Mouse (Mus musculus) kidney, postnatal 36 days (tissue): ENCODE data around the gene Gm853.

Source experiments
- DNase-seq, 2 experiments: peaks; one replicate each; pipeline ENCODE4 v3.0.0; 2021 to 2022; ENCODE audit warnings: mixed read lengths in 2 of 2

Gm853 gene

DNA sequence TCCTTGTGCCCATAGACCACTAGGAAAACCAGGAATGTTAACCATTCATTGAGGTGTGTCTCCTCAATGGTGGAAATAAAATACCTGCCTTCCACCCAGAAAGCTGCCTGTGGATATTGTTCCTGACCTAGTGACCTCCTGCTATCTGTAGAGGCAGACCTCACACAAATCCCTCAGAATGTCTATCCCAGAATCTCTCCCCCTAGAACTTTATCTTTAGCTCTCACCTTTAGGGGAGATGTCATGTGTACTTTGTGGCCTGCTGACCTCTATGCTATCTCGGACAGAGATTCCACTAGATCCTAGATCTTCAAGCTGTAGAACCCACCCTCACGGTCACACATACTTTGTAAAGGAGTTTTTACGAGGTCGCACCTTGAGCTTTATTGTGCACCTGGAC lies 9.0 kb downstream of the Gm853 start:
- no peak for DNase-seq

GRCm38 (mm10) chr4:130212421-130212820 lies 9.8 kb downstream of the Gm853 start:
- no peak for DNase-seq

- DNase-seq = no peak
These were observed 10.3 kb downstream of the Gm853 start for GRCm38 (mm10) chr4:130211870-130212269.

DNA sequence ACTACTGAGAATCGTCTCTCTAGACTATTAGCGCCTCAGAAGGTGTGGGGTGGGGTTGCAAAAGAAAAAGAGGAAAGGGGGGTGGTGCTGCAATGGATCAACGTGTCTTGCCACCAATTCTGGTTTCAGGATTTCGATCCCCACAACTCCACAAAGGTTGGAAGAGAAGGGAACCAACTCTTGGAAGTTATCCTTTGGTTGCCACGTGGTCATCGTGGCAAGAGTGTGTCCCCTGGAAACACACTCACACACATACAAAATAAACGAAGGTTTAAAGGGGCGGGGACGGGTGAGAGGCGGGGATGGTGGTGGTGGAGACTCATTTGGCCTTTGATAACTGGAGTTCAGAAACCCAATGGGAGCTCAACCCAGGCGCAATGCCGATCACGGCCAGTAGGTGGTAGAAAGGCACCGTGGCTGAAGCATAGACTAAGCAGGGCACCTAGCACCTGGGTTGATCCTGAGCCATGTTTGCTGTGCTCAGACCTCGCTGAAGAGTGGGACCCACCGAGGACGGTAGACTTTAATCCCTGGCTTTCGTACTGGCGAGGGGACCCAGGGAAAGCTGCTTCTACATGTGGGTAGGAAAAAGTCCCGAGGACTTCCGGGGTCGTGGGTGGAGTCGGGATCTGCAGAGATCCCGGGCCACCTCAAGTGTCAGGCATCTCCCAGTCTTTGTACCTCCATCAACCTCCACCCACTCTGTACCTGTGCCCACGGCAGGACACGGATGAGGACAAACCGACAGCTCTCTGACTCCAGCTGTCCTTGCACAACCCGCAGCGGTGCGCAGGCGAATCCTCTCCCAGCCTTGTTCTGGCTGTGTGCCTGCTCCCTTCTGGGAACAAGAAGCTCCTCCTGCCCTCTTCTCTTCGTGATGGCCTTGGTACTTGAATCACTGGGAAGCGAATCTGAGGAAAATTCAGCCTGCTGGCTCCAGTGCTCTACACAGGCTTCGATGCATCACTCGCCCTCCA lies 23.2 kb downstream of the Gm853 start:
- DNase-seq = peak; percentile 88 to 97

GRCm38 (mm10) chr4:130196542-130196941 lies 25.7 kb downstream of the Gm853 start:
- no peak for DNase-seq

DNA sequence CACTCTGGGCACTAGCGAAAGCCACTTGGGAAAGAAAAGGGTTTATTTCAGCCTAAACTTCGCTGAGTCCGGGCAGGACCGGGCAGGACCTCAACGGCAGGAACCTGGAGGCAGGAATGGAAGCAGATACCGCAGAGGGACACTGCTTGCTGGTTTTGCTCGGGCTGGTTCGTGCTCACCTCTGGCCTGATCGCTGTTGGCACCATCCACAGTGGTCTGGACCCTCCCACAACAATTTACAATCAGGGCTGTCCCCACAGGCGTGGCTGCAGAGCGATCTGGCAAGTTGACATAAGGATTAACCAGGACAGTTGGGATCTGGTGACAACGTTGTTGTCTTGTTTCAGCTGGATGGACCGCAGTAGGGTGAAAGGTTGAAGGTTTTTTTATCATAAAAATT lies 26.3 kb downstream of the Gm853 start:
- no peak for DNase-seq

GRCm38 (mm10) chr4:130192266-130192665 lies 29.9 kb downstream of the Gm853 start:
- DNase-seq = peak; percentile 47 to 74

DNA sequence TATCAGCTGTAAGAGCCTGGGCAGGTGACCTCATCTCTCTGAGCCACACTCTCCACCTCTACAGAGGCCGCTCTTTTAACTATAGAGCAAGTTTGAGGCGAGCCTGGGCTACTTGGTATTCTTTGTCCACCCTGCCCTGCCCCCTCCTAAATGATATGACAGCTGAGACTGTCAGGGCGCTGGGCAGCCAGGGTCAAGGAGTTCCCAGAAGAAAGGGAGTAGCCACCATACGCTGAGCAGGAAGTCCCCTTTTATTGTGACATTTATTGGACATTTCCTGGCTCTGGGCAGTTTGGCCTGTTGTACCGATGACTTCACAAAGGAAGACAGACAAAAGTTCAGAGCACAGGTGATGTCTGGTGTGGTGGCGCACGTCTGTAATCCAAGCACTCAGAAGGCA lies 32.6 kb downstream of the Gm853 start:
- peak in 1 of 2 experiments; percentile 47 for DNase-seq

DNA sequence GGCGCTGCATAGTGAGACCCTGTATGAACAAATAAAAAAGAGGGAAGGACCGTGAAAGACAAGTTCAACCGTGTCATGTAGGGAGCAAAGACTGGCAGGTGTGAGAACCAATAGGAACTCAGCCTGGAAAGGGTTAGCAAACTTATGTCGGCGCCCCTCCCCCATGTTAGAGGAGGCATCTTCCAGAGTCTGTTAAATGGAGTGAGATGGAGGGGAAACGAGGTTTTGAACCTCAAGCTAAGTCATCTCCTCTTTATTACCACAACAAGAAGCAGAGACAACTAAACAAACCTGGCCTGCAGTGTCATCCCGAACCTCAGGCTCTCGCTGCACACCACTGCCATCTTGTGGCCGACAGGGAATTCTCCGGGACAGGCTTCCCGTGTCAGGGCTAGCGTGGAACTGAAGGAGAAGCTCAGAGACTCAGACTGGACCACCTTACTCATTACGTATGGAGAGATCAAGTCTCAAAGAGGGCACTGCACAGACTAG lies 33.3 kb downstream of the Gm853 start:
- peak; percentile 84 to 92 for DNase-seq

- DNase-seq = no peak
These were observed 35.3 kb downstream of the Gm853 start for GRCm38 (mm10) chr4:130186891-130187290.

DNA sequence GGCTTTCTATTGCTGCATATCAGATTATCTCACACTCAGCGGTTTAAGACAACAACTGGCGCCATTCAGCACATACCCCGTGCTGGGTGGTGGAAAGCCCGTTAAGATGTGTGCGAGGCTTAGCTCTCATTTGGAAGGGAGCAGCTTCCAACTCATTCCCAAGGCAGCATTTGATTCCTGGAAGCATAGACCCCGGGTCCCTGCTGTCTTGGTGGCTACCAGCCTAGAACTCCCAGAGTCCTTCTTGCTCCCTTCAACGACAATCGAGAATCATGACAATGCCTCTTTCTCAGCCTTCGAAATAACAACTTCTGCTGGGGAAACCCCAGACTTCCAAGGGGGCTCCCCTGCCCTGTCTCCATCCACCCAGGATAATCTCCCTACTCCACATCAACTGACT lies 35.8 kb downstream of the Gm853 start:
- no peak for DNase-seq

- peak in 1 of 2 experiments; percentile 49 for DNase-seq
These were observed 38.3 kb downstream of the Gm853 start for GRCm38 (mm10) chr4:130183879-130184278.

DNA sequence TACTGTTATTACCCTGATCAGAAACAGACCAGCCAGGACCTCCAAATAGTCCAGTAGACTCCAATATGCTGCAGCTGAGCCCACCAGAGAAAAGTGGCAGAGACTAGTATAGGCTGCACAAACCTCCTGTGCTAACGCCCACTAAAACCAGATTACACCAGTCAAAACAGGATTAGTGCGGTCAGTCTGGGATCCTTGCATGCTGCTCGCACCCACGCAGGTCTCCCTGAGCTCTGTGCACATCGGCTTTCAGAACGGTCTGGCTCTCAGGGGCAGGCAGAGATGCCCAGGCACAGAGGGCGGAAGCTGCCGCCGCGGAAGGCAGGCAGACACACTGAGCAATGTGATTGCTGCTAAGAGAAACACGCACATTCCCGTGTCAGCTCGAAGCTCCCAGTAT lies 39.2 kb downstream of the Gm853 start:
- no peak for DNase-seq

DNA sequence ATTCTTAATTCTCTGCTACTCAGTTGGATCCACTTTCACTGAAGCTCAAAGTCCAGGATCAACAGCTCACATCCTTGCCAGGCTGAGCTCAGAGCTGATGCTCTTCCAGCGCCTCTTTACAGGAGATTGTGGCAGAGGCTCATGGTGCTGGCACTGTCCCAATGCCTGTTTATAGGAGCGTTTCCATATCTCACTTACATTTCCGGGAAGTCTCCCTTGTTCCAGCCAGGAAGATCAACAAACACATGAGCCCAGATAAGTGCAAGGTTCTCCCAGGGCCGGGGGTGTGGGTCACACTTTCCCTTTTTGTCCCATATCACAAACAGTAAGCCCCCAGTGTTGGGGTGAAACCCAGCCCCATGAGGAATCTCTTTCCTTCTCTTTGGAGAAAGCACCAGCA lies 40.3 kb downstream of the Gm853 start:
- peak; percentile 61 to 62 for DNase-seq

GRCm38 (mm10) chr4:130180909-130181602 lies 41.1 kb downstream of the Gm853 start:
- DNase-seq = no peak

GRCm38 (mm10) chr4:130179876-130180275 lies 42.3 kb downstream of the Gm853 start:
- no peak for DNase-seq

GRCm38 (mm10) chr4:130177536-130177935 lies 44.7 kb downstream of the Gm853 start:
- peak in 1 of 2 experiments; percentile 43 for DNase-seq

- peak; percentile 68 to 83 for DNase-seq
These were observed 45.1 kb downstream of the Gm853 start for GRCm38 (mm10) chr4:130177087-130177486.

DNA sequence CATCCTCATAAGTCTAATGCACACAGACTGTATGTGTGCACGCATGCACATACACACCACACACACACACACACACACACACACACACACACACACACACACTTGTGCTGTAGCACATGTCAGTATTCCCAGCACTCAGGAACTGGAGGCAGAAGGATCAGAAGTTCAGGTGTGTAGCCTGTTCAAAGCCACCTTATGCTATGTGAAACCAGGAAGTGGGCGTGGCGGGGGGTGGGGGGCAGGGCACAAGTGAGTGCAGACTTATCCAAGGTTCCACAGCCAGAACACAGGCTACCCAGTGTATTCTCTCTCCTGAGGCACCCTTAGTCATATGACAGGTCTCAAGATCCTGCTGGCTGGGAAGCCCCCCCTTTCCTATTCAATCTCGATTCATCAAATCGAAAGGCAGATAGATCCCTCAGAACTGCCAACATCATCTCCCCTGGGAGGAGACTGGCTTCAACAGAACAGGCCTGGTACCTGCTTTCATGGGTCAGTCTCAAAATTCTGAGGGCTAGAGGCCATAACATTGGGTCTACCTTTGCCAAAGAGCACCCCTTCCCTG lies 46.0 kb downstream of the Gm853 start:
- DNase-seq = no peak

DNA sequence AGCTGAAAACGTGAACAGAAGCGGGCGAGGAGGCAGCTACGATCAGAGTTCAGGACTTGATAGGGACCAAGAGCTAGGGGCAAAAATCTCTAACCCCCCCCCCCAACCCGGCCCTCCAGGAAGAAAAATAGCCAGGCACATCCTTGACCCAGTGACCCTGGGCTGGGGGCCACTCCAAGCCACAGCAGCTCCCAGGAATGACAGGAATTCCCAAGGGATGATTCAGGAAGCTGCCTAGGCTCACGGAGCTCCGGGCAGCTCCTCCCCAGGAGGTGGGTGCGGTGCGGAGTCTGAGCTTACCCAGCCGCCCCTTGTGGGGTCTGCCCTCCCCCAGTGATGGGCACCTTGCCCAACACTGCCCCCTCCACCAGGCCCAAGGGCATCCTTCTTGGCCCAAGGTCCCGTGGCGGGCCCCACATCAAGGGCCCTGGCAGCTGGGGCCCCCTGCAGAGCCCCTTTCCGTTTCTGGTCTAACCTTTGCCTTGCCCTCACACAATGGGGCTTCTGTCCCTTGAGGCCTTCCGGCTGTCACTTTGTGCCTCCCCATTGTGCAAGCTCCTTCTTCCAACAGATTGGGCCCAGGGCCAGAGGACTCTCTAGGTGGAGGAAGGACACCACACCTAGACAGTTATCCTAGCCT lies 47.0 kb downstream of the Gm853 start, which contains the start of gene Tinagl1:
Gene Tinagl1 (minus strand): TSS at position 51 of the 640 bp plus-strand sequence.
- peak; percentile 78 to 85 for DNase-seq

DNA sequence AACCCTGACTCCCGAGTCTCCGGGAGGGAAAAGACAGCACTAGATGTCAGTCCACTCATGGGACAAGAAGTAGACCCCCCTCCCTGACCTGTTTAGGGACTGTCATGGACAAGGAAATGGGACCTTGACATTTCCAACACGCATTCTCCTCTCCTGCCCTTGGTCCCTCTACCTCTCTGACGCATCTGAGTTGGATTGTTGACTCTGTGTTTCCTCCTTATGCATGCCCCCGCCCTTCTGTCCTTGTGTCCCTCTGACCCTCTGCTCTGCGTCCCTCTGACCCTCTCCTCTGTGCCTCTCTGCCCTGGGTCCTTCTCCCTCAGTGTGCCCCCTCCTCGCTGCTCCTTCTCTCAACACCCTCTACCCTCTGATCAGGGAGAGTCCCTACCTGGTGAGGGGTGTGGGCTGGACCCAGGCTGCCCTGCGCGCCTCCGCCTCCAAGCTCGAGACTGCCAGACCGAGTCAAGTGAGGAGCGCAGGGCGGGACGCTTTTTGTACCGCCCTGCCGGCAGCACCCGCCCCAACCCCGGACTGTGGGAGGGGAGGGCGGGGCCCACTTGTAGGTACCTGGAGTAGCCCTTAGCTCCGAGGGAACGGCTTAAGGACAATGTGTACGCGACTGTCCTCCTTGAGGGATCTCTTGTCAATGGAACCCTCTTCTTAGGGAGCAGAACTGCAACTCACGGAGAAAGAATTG lies 47.7 kb downstream of the Gm853 start:
- peak; percentile 90 to 92 for DNase-seq

DNA sequence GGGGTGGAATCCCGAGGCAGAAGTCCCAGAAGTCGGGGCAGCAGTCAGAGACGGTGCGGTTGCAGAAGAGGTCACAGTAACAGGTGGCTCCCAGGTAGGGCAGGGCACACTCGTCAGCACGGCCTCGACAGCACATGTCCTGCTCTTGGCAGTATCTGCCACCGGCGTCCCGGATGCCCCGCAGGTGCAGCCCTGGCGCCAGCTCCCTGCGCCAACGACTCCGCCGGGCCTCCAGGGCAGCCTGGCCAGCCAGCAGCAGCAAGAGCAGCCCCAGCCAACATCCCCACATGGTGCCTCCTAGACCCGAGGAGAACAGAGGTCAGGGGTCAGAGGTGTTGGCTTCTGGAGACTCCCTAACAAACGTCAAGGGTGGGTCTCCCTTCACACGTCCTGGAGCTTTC lies 48.3 kb downstream of the Gm853 start:
- peak; percentile 49 to 63 for DNase-seq
